Mouse (Mus musculus) MEL (cell line): ENCODE measurements around the gene Ccl24. TPM values are rescaled to one million over a fixed set of nuclear protein-coding genes. Genes with fewer than 3 reads are reported as not detected.
A peak's percentile ranks its signal among the peaks of the same experiment; 100 is the strongest.

ENCODE experiments used
- DNase-seq: peaks from one replicate; pipeline ENCODE4 v3.0.0; 2011; ENCODE audit warnings: low read depth, low spot score
- H3K27ac ChIP-seq: 2 replicates; pipeline ENCODE4 v1.5.1; 2012; ENCODE audit warnings: low read depth, mild to moderate bottlenecking, control low read depth, low read length, moderate library complexity; ENCODE audit not compliant: control insufficient read depth
- H3K27me3 ChIP-seq, 2 experiments: fragments of 150-350 bp in 1 of 2; sonication (generic) in 1 of 2; 2 replicates each; pipeline ENCODE4 v1.6.1; 2012; ENCODE audit warnings: low read length in 2 of 2, mild to moderate bottlenecking in 2 of 2, improper control_type of control experiment in 1 of 2, moderate library complexity in 1 of 2; ENCODE audit not compliant: insufficient read depth in 2 of 2, control insufficient read depth in 1 of 2
- H3K36me3 ChIP-seq, 2 experiments: 2 replicates each; pipeline ENCODE4 v1.6.1; 2012 to 2014; ENCODE audit warnings: low read length in 2 of 2, improper control_type of control experiment in 1 of 2, inconsistent platforms in 1 of 2, mild to moderate bottlenecking in 1 of 2; ENCODE audit not compliant: insufficient read depth in 2 of 2, control insufficient read depth in 1 of 2
- H3K4me1 ChIP-seq, 2 experiments: fragments of 150-350 bp in 1 of 2; sonication (generic) in 1 of 2; 2 replicates each; pipeline ENCODE4 v1.6.1; 2012; ENCODE audit warnings: low read length in 2 of 2, improper control_type of control experiment in 1 of 2, mild to moderate bottlenecking in 1 of 2; ENCODE audit not compliant: insufficient read depth in 2 of 2, control insufficient read depth in 1 of 2
- H3K4me3 ChIP-seq, 2 experiments: fragments of 150-350 bp in 1 of 2; sonication (generic) in 1 of 2; 2 replicates each; pipeline ENCODE4 v1.5.1; 2012; ENCODE audit warnings: low read depth in 2 of 2, low read length in 2 of 2, mild to moderate bottlenecking in 2 of 2, moderate library complexity in 2 of 2, control low read depth in 1 of 2, improper control_type of control experiment in 1 of 2; ENCODE audit not compliant: control insufficient read depth in 1 of 2, insufficient read depth in 1 of 2
- H3K79me2 ChIP-seq: 2 replicates; pipeline ENCODE4 v1.6.1; 2012; ENCODE audit warnings: mild to moderate bottlenecking, low read length, moderate library complexity; ENCODE audit not compliant: control insufficient read depth, poor library complexity, insufficient read depth
- H3K9ac ChIP-seq: 2 replicates; pipeline ENCODE4 v1.6.1; 2012; ENCODE audit warnings: low read depth, mild to moderate bottlenecking, control low read depth, low read length, moderate library complexity; ENCODE audit not compliant: control insufficient read depth, poor library complexity, severe bottlenecking
- H3K9me3 ChIP-seq: fragments of 150-350 bp; sonication (generic); replicated peaks from 2 replicates; pipeline ENCODE4 v1.6.1; 2012; ENCODE audit warnings: mild to moderate bottlenecking, low read length, improper control_type of control experiment, moderate library complexity; ENCODE audit not compliant: insufficient read depth
- BHLHE40 ChIP-seq: IDR thresholded peaks from 2 replicates; pipeline ENCODE4 v1.6.1; 2012; ENCODE audit warnings: low read depth, mild to moderate bottlenecking, inconsistent platforms, low read length, improper control_type of control experiment, borderline replicate concordance
- CTCF ChIP-seq, 3 experiments: IDR thresholded peaks in 2 of 3; conservative IDR thresholded peaks in 1 of 3; 2 replicates each; pipeline ENCODE4 v1.5.1; 2011 to 2012; ENCODE audit warnings: low read length in 3 of 3, low read depth in 2 of 3, mild to moderate bottlenecking in 2 of 3, improper control_type of control experiment in 1 of 3, inconsistent platforms in 1 of 3, mixed read lengths in 1 of 3, moderate library complexity in 1 of 3; ENCODE audit not compliant: control insufficient read depth in 1 of 3, insufficient read depth in 1 of 3, poor library complexity in 1 of 3, severe bottlenecking in 1 of 3
- E2F4 ChIP-seq: IDR thresholded peaks from 2 replicates; pipeline ENCODE4 v1.6.1; 2011; ENCODE audit warnings: low read depth, low read length, improper control_type of control experiment, borderline replicate concordance
- EP300 ChIP-seq, 2 experiments: IDR thresholded peaks; 2 replicates each; pipeline ENCODE4 v1.6.1; 2011; ENCODE audit warnings: improper control_type of control experiment in 2 of 2, low read length in 2 of 2, low read depth in 1 of 2, mild to moderate bottlenecking in 1 of 2
- ETS1 ChIP-seq: IDR thresholded peaks from 2 replicates; pipeline ENCODE4 v1.6.1; 2012; ENCODE audit warnings: low read depth, mild to moderate bottlenecking, inconsistent platforms, low read length, improper control_type of control experiment, moderate library complexity
- GABPA ChIP-seq: IDR thresholded peaks from 2 replicates; pipeline ENCODE4 v1.6.1; 2012; ENCODE audit warnings: low read depth, mild to moderate bottlenecking, inconsistent platforms, low read length, improper control_type of control experiment, moderate library complexity
- GATA1 ChIP-seq: IDR thresholded peaks from 2 replicates; pipeline ENCODE4 v1.6.1; 2011; ENCODE audit warnings: low read depth, low read length, improper control_type of control experiment
- JUND ChIP-seq: IDR thresholded peaks from 2 replicates; pipeline ENCODE4 v1.6.1; 2011; ENCODE audit warnings: low read depth, mild to moderate bottlenecking, improper control_type of control experiment, low read length
- KAT2A ChIP-seq: conservative IDR thresholded peaks from 2 replicates; pipeline ENCODE4 v1.6.1; 2012; ENCODE audit warnings: low read depth, low read length, improper control_type of control experiment, inconsistent platforms
- MAFK ChIP-seq: IDR thresholded peaks from 2 replicates; pipeline ENCODE4 v1.6.1; 2011; ENCODE audit warnings: low read depth, mild to moderate bottlenecking, low read length, improper control_type of control experiment, borderline replicate concordance
- MAX ChIP-seq: IDR thresholded peaks from 2 replicates; pipeline ENCODE4 v1.6.1; 2011; ENCODE audit warnings: low read length, improper control_type of control experiment
- MAZ ChIP-seq: IDR thresholded peaks from 2 replicates; pipeline ENCODE4 v1.6.1; 2012; ENCODE audit warnings: low read depth, mild to moderate bottlenecking, inconsistent platforms, low read length, improper control_type of control experiment
- MEF2A ChIP-seq: IDR thresholded peaks from 2 replicates; pipeline ENCODE4 v1.6.1; 2014; ENCODE audit warnings: low read depth, mild to moderate bottlenecking, inconsistent platforms, low read length, improper control_type of control experiment; ENCODE audit not compliant: poor library complexity, insufficient replicate concordance, severe bottlenecking; ENCODE audit errors: extremely low read depth
- MXI1 ChIP-seq: IDR thresholded peaks from 2 replicates; pipeline ENCODE4 v1.6.1; 2011; ENCODE audit warnings: mild to moderate bottlenecking, low read depth, low read length, improper control_type of control experiment
- MYB ChIP-seq: IDR thresholded peaks from 2 replicates; pipeline ENCODE4 v1.6.1; 2011; ENCODE audit warnings: mild to moderate bottlenecking, low read depth, low read length, improper control_type of control experiment
- NELFE ChIP-seq: IDR thresholded peaks from 2 replicates; pipeline ENCODE4 v1.6.1; 2011; ENCODE audit warnings: low read depth, low read length, improper control_type of control experiment
- NRF1 ChIP-seq: IDR thresholded peaks from 2 replicates; pipeline ENCODE4 v1.6.1; 2014; ENCODE audit warnings: low read depth, mild to moderate bottlenecking, inconsistent platforms, low read length, improper control_type of control experiment, moderate library complexity; ENCODE audit not compliant: poor library complexity, insufficient read depth, severe bottlenecking
- POLR2A ChIP-seq, 2 experiments: IDR thresholded peaks; 2 replicates each; pipeline ENCODE4 v1.6.1; 2011 to 2012; ENCODE audit warnings: low read length in 2 of 2, mild to moderate bottlenecking in 2 of 2, control low read depth in 1 of 2, improper control_type of control experiment in 1 of 2, low read depth in 1 of 2, moderate library complexity in 1 of 2; ENCODE audit not compliant: control insufficient read depth in 1 of 2, insufficient read depth in 1 of 2, poor library complexity in 1 of 2
- RAD21 ChIP-seq: IDR thresholded peaks from 2 replicates; pipeline ENCODE4 v1.6.1; 2011; ENCODE audit warnings: mild to moderate bottlenecking, low read depth, low read length, improper control_type of control experiment
- RCOR1 ChIP-seq: IDR thresholded peaks from 2 replicates; pipeline ENCODE4 v1.6.1; 2012; ENCODE audit warnings: low read depth, mild to moderate bottlenecking, inconsistent platforms, low read length, improper control_type of control experiment
- SMC3 ChIP-seq: IDR thresholded peaks from 2 replicates; pipeline ENCODE4 v1.6.1; 2011; ENCODE audit warnings: low read depth, low read length, improper control_type of control experiment
- TAL1 ChIP-seq: IDR thresholded peaks from 2 replicates; pipeline ENCODE4 v1.6.1; 2012; ENCODE audit warnings: mild to moderate bottlenecking, inconsistent platforms, low read length, moderate library complexity, mixed read lengths
- TBP ChIP-seq: IDR thresholded peaks from 2 replicates; pipeline ENCODE4 v1.8.0; 2011; ENCODE audit warnings: low read depth, low read length, improper control_type of control experiment
- TCF12 ChIP-seq: IDR thresholded peaks from 2 replicates; pipeline ENCODE4 v1.6.1; 2014; ENCODE audit warnings: low read depth, mild to moderate bottlenecking, inconsistent platforms, low read length, improper control_type of control experiment, moderate library complexity
- USF2 ChIP-seq, 2 experiments: IDR thresholded peaks; 2 replicates each; pipeline ENCODE4 v1.6.1; 2011 to 2012; ENCODE audit warnings: improper control_type of control experiment in 2 of 2, low read length in 2 of 2, borderline replicate concordance in 1 of 2, inconsistent platforms in 1 of 2, low read depth in 1 of 2, mild to moderate bottlenecking in 1 of 2; ENCODE audit not compliant: insufficient read depth in 1 of 2
- ZNF384 ChIP-seq: IDR thresholded peaks from 2 replicates; pipeline ENCODE4 v1.6.1; 2012; ENCODE audit warnings: low read depth, mild to moderate bottlenecking, inconsistent platforms, low read length, improper control_type of control experiment
- polyA plus RNA-seq, 2 experiments: library from polyadenylated mRNA; stranded (reverse) in 1 of 2; unstranded in 1 of 2; fragments of >175 nt in 1 of 2; fragments of >200 nt in 1 of 2; gene quantifications; 2 replicates each; pipeline versions ENCODE4 v1.2.1 to v1.2.4; 2012; ENCODE audit warnings: low replicate concordance in 2 of 2, low read depth in 1 of 2; ENCODE audit not compliant: insufficient read length in 2 of 2, insufficient read depth in 1 of 2, missing spikeins in 1 of 2
- total RNA-seq: library from RNA; depleted of rRNA; stranded (reverse); fragments of 300-350 nt; gene quantifications from 2 replicates; pipeline ENCODE4 v1.2.3, GENCODE M21; 2012

The Ccl24 gene
- total and polyA plus RNA-seq, 3 experiments, result not detected

GRCm38 (mm10) chr5:135568698-135569097 is 4.2 kb downstream of the Ccl24 start:
- peak; percentile 48 for DNase-seq
- no peak overlapping the region for H3K27ac ChIP-seq
- no peaks in the 10 kb centered on the region for H3K79me2 ChIP-seq
- TF ChIP-seq NRF1, result no peak
- TF ChIP-seq KAT2A, result no peak
- TF ChIP-seq TBP, result no peak
- no peak for TF ChIP-seq CTCF (IDR thresholded peaks at IDR 0.05 in 2 of 3, conservative IDR thresholded peaks at IDR 0.05 in 1 of 3; ENCODE audit: control insufficient read depth in 1 of 3, insufficient read depth in 1 of 3, low read depth in 2 of 3, low read length in 3 of 3, poor library complexity in 1 of 3, severe bottlenecking in 1 of 3)
- TF ChIP-seq BHLHE40, result no peak
- TF ChIP-seq POLR2A (IDR thresholded peaks at IDR 0.05; ENCODE audit: control insufficient read depth in 1 of 2, insufficient read depth in 1 of 2, low read depth in 1 of 2, low read length in 2 of 2, poor library complexity in 1 of 2), result no peak
- no peak for TF ChIP-seq MAX
- TF ChIP-seq EP300 (IDR thresholded peaks at IDR 0.05; ENCODE audit: low read depth in 1 of 2, low read length in 2 of 2), result peak in 1 of 2 experiments; percentile 9; a peak in 1 of 4 replicates
- no peak for TF ChIP-seq GABPA
- TF ChIP-seq MXI1, result no peak
- no peak for TF ChIP-seq MAZ
- no peak for TF ChIP-seq TAL1
- TF ChIP-seq ZNF384, result peak; percentile 73
- TF ChIP-seq RCOR1, result peak; percentile 45; the same call in 1 of the 2 replicates
- no peak for TF ChIP-seq TCF12
- peak; percentile 23; the same call in 1 of the 2 replicates for TF ChIP-seq MAFK
- no peak for TF ChIP-seq NELFE
- 0 out of 2 replicates have a peak, but pooled peaks have one; percentile 21 for TF ChIP-seq ETS1
- TF ChIP-seq JUND, result no peak
- no peak for TF ChIP-seq SMC3
- no peak for TF ChIP-seq E2F4
- TF ChIP-seq MYB, result no peak
- no peak for TF ChIP-seq MEF2A
- TF ChIP-seq RAD21, result no peak
- no peak for TF ChIP-seq GATA1
- TF ChIP-seq USF2 (IDR thresholded peaks at IDR 0.05; ENCODE audit: borderline replicate concordance in 1 of 2, insufficient read depth in 1 of 2, low read depth in 1 of 2, low read length in 2 of 2), result no peak
- TF ChIP-seq, all 39 proteins: peak for 5
- Histone ChIP-seq H3K9ac (no peak overlapping the region), H3K9me3 (no peaks in the 10 kb centered on the region), H3K4me3 (no peak overlapping the region), H3K4me1 (peaks cover 3 to 19% of the 10 kb centered on the region in 2 experiments; a peak in 3 of 4 replicates), H3K36me3 (peaks cover 0 to 8% of the 10 kb centered on the region in 2 experiments; a peak in 2 of 4 replicates), H3K27me3 (no peaks in the 10 kb centered on the region; a peak in 1 of 4 replicates)
